Mouse (Mus musculus): ENCODE results near the gene Malsu1.

- TF ChIP-seq CTCF (IDR thresholded peaks at IDR 0.05; ENCODE audit: low read depth) (no peak), EP300 (IDR thresholded peaks at IDR 0.05; ENCODE audit: low read depth) (no peak)
Measured at GRCm38 (mm10) chr6:49028708-49029107, 44.9 kb upstream of the Malsu1 start.
